Mouse (Mus musculus) CH12.LX (cell line): ENCODE data around the gene Wasf3. TPM values are rescaled to one million over a fixed set of nuclear protein-coding genes. Genes with fewer than 3 reads are reported as not detected.

ENCODE experiments used
- DNase-seq: peaks from one replicate; pipeline ENCODE4 v3.0.0-alpha.2; 2013; ENCODE audit errors: extremely low read depth
- H3K27ac ChIP-seq: 2 replicates; pipeline ENCODE4 v1.5.1; 2012; ENCODE audit warnings: low read depth, mild to moderate bottlenecking, control low read depth, moderate library complexity; ENCODE audit not compliant: insufficient read depth
- H3K27me3 ChIP-seq: replicated peaks from 2 replicates; pipeline ENCODE3; 2012; ENCODE audit warnings: inconsistent platforms
- H3K36me3 ChIP-seq, 2 experiments: replicated peaks in 1 of 2; 2 replicates each; pipeline versions ENCODE3 to v1.6.1; 2012; ENCODE audit warnings: inconsistent platforms in 1 of 2, low read length in 1 of 2, mild to moderate bottlenecking in 1 of 2, mixed read lengths in 1 of 2, moderate library complexity in 1 of 2; ENCODE audit not compliant: control insufficient read depth in 1 of 2, insufficient read depth in 1 of 2
- H3K4me1 ChIP-seq, 2 experiments: 2 replicates each; pipeline ENCODE4 v1.6.1; 2012; ENCODE audit warnings: inconsistent platforms in 1 of 2, moderate library complexity in 1 of 2; ENCODE audit not compliant: insufficient read depth in 2 of 2, control insufficient read depth in 1 of 2
- H3K4me2 ChIP-seq: 2 replicates; pipeline ENCODE4 v1.6.1; 2012; ENCODE audit warnings: low read depth, mild to moderate bottlenecking, control low read depth; ENCODE audit not compliant: poor library complexity, insufficient read depth, severe bottlenecking
- H3K4me3 ChIP-seq, 3 experiments: fragments of 150-350 bp in 1 of 3; sonication (generic) in 1 of 3; replicated peaks in 1 of 3; 2 replicates each; pipeline versions ENCODE3 to v1.5.1; 2011 to 2012; ENCODE audit warnings: low read depth in 2 of 3, low read length in 2 of 3, mild to moderate bottlenecking in 2 of 3, moderate library complexity in 2 of 3, control low read depth in 1 of 3, improper control_type of control experiment in 1 of 3, inconsistent platforms in 1 of 3, mixed read lengths in 1 of 3; ENCODE audit not compliant: poor library complexity in 1 of 3
- H3K79me2 ChIP-seq: replicated peaks from 2 replicates; pipeline ENCODE4 v1.6.1; 2012; ENCODE audit warnings: mild to moderate bottlenecking, moderate library complexity; ENCODE audit not compliant: control insufficient read depth, poor library complexity, insufficient read depth, severe bottlenecking; ENCODE audit errors: extremely low read depth
- H3K9ac ChIP-seq: 2 replicates; pipeline ENCODE4 v1.6.1; 2012; ENCODE audit warnings: low read depth, mild to moderate bottlenecking, control low read depth, moderate library complexity; ENCODE audit not compliant: insufficient read depth
- H3K9me3 ChIP-seq: replicated peaks from 2 replicates; pipeline ENCODE3; 2012; ENCODE audit warnings: low read length, inconsistent platforms, mixed read lengths
- BHLHE40 ChIP-seq: IDR thresholded peaks from 2 replicates; pipeline ENCODE4 v1.6.1; 2011; ENCODE audit warnings: mild to moderate bottlenecking, low read depth, low read length, improper control_type of control experiment
- CHD1 ChIP-seq: IDR thresholded peaks from 2 replicates; pipeline ENCODE4 v1.6.1; 2012; ENCODE audit warnings: low read depth, low read length, improper control_type of control experiment, inconsistent platforms
- CHD2 ChIP-seq: IDR thresholded peaks from 2 replicates; pipeline ENCODE4 v1.6.1; 2011; ENCODE audit warnings: low read length, improper control_type of control experiment
- CTCF ChIP-seq, 2 experiments: IDR thresholded peaks in 1 of 2; conservative IDR thresholded peaks in 1 of 2; 2 replicates each; pipeline ENCODE4 v1.5.1; 2011 to 2012; ENCODE audit warnings: low read depth in 2 of 2, low read length in 2 of 2, improper control_type of control experiment in 1 of 2, inconsistent platforms in 1 of 2, mild to moderate bottlenecking in 1 of 2, moderate library complexity in 1 of 2
- E2F4 ChIP-seq: IDR thresholded peaks from 2 replicates; pipeline ENCODE4 v1.6.1; 2011; ENCODE audit warnings: low read depth, low read length, improper control_type of control experiment; ENCODE audit not compliant: insufficient replicate concordance
- EP300 ChIP-seq: IDR thresholded peaks from 2 replicates; pipeline ENCODE4 v1.6.1; 2011; ENCODE audit warnings: low read length, improper control_type of control experiment
- GABPA ChIP-seq: IDR thresholded peaks from 2 replicates; pipeline ENCODE4 v1.6.1; 2012; ENCODE audit warnings: low read depth, low read length, improper control_type of control experiment, inconsistent platforms; ENCODE audit not compliant: insufficient replicate concordance
- HCFC1 ChIP-seq: IDR thresholded peaks from 2 replicates; pipeline ENCODE4 v1.6.1; 2012; ENCODE audit warnings: low read depth, mild to moderate bottlenecking, inconsistent platforms, low read length, improper control_type of control experiment
- JUN ChIP-seq: IDR thresholded peaks from 2 replicates; pipeline ENCODE4 v1.6.1; 2011; ENCODE audit warnings: low read depth, mild to moderate bottlenecking, low read length, improper control_type of control experiment, moderate library complexity; ENCODE audit not compliant: insufficient read depth
- JUND ChIP-seq: conservative IDR thresholded peaks from 2 replicates; pipeline ENCODE4 v1.6.1; 2011; ENCODE audit warnings: low read depth, low read length, improper control_type of control experiment
- KAT2A ChIP-seq: IDR thresholded peaks from 2 replicates; pipeline ENCODE4 v1.6.1; 2012; ENCODE audit warnings: low read length, improper control_type of control experiment, inconsistent platforms; ENCODE audit not compliant: insufficient replicate concordance
- MAFK ChIP-seq: IDR thresholded peaks from 2 replicates; pipeline ENCODE4 v1.6.1; 2011; ENCODE audit warnings: low read length, improper control_type of control experiment; ENCODE audit not compliant: insufficient replicate concordance
- MAX ChIP-seq: IDR thresholded peaks from 2 replicates; pipeline ENCODE4 v1.6.1; 2011; ENCODE audit warnings: low read length, improper control_type of control experiment
- MAZ ChIP-seq: IDR thresholded peaks from 2 replicates; pipeline ENCODE4 v1.6.1; 2012; ENCODE audit warnings: low read depth, mild to moderate bottlenecking, inconsistent platforms, low read length, improper control_type of control experiment, moderate library complexity
- MEF2A ChIP-seq: IDR thresholded peaks from 2 replicates; pipeline ENCODE4 v1.6.1; 2014; ENCODE audit warnings: low read depth, mild to moderate bottlenecking, inconsistent platforms, low read length, improper control_type of control experiment, borderline replicate concordance
- MXI1 ChIP-seq: IDR thresholded peaks from 2 replicates; pipeline ENCODE4 v1.6.1; 2011; ENCODE audit warnings: mild to moderate bottlenecking, low read depth, low read length, improper control_type of control experiment
- MYC ChIP-seq: IDR thresholded peaks from 2 replicates; pipeline ENCODE4 v1.6.1; 2011; ENCODE audit warnings: low read depth, mild to moderate bottlenecking, improper control_type of control experiment, low read length
- NRF1 ChIP-seq: IDR thresholded peaks from 2 replicates; pipeline ENCODE4 v1.6.1; 2014; ENCODE audit warnings: low read depth, mild to moderate bottlenecking, inconsistent platforms, low read length, improper control_type of control experiment, moderate library complexity
- PAX5 ChIP-seq: IDR thresholded peaks from 2 replicates; pipeline ENCODE4 v1.6.1; 2012; ENCODE audit warnings: low read length, inconsistent platforms, mixed read lengths
- POLR2A ChIP-seq: IDR thresholded peaks from 2 replicates; pipeline ENCODE4 v1.6.1; 2011; ENCODE audit warnings: low read depth, mild to moderate bottlenecking, improper control_type of control experiment, low read length
- POLR2AphosphoS2 ChIP-seq: IDR thresholded peaks from 2 replicates; pipeline ENCODE4 v1.6.1; 2011; ENCODE audit warnings: low read depth, low read length, improper control_type of control experiment
- RAD21 ChIP-seq: IDR thresholded peaks from 2 replicates; pipeline ENCODE4 v1.6.1; 2011; ENCODE audit warnings: low read depth, mild to moderate bottlenecking, low read length, improper control_type of control experiment, moderate library complexity
- SIN3A ChIP-seq: IDR thresholded peaks from 2 replicates; pipeline ENCODE4 v1.6.1; 2012; ENCODE audit warnings: low read length, improper control_type of control experiment, inconsistent platforms
- SMC3 ChIP-seq: IDR thresholded peaks from 2 replicates; pipeline ENCODE4 v1.6.1; 2011; ENCODE audit warnings: low read depth, low read length, improper control_type of control experiment
- TBP ChIP-seq: conservative IDR thresholded peaks from 2 replicates; pipeline ENCODE4 v1.6.1; 2011; ENCODE audit warnings: low read depth, low read length, improper control_type of control experiment
- UBTF ChIP-seq: IDR thresholded peaks from 2 replicates; pipeline ENCODE4 v1.6.1; 2012; ENCODE audit warnings: low read depth, mild to moderate bottlenecking, inconsistent platforms, low read length, improper control_type of control experiment, moderate library complexity
- USF1 ChIP-seq: IDR thresholded peaks from 2 replicates; pipeline ENCODE4 v1.6.1; 2014; ENCODE audit warnings: low read depth, mild to moderate bottlenecking, inconsistent platforms, low read length, improper control_type of control experiment
- USF2 ChIP-seq: conservative IDR thresholded peaks from 2 replicates; pipeline ENCODE4 v1.6.1; 2011; ENCODE audit warnings: low read depth, low read length, improper control_type of control experiment
- ZMIZ1 ChIP-seq: IDR thresholded peaks from 2 replicates; pipeline ENCODE4 v1.6.1; 2012; ENCODE audit warnings: low read depth, mild to moderate bottlenecking, inconsistent platforms, low read length, improper control_type of control experiment
- dilution Hi-C: fragments of 300-500 bp; cut with MboI; formaldehyde crosslinking; loops from 2 replicates; pipeline ENCODE4 v1.14.3; 2020; ENCODE audit warnings: low sequenced_read_pairs; ENCODE audit not compliant: extremely low pct_unique_long_range_greater_than_20kb, extremely low pct_ligation_motif_present
- in situ Hi-C: fragments of 300-500 bp; cut with MboI; formaldehyde crosslinking; loops from 3 replicates; pipeline ENCODE4 v1.14.3; 2019; ENCODE audit warnings: low sequenced_read_pairs, low pct_ligation_motif_present, low pct_unique_long_range_greater_than_20kb, mixed read lengths
- polyA plus RNA-seq: library from polyadenylated mRNA; unstranded; fragments of >175 nt; gene quantifications from 2 replicates; pipeline ENCODE4 v1.2.1, GENCODE M21; 2012; ENCODE audit warnings: low read depth; ENCODE audit not compliant: insufficient read length
- total RNA-seq, 2 experiments: library from RNA; depleted of rRNA; stranded (reverse); fragments of 300-350 nt in 1 of 2; fragments of >200 nt in 1 of 2; gene quantifications; 2 replicates each; pipeline ENCODE4 v1.2.3; 2012 to 2014

Wasf3 gene
- total and polyA plus RNA-seq, 3 experiments = not detected

DNA sequence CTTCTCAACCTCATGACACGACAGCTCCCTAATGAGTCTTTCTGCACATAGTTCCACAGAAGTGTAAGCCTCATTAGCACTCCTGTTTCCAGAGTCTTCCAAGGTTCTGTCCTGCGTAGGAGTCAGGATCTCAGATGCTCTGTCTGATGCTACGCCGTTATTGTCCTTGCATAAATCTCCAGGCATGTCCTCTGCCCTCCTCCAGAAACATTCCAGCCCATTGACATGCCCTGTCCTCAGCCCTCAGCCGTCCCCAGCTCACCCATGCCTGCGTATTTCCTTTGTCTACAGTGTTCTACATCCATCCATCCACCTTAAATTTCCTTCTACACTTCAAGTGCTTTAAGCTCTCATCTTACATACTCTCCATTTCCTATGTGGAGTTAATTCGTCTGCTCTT, 32.8 kb upstream of the Wasf3 start:
- in situ Hi-C loops = no loop called here
- DNase-seq = no peak

DNA sequence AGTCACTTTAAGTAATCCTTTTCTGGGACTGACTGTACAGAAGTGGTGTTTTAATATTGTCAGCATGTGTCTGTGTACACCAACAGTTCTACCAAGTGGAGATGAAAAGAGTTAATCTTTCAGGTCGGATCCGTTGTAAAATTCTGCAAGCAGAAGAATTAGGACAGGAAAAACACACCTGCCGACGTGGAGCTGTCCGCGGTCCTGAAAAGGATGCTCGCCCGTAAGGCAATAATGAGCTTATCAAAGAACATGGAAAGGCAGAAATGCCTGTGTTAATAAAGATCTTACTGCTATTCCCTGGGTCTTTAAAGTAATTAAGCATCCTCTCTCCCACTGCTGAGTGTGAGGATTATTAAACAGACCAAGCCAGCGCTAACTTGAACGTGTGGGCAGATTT, 24.4 kb upstream of the Wasf3 start:
- no peak for DNase-seq
- dilution Hi-C loops (no loop called here), in situ Hi-C loops (no loop called here)
- Histone ChIP-seq H3K4me1 (no peaks in the 10 kb centered on the region), H3K27ac (no peak overlapping the region), H3K9ac (no peak overlapping the region), H3K4me2 (no peak overlapping the region), H3K4me3 (no peak overlapping the region), H3K36me3 (no peaks in the 10 kb centered on the region), H3K79me2 (no peaks in the 10 kb centered on the region), H3K27me3 (peaks cover 7% of the 10 kb centered on the region), H3K9me3 (peaks cover 1% of the 10 kb centered on the region)
- TF ChIP-seq USF1 = no peak
- no peak for TF ChIP-seq MYC
- TF ChIP-seq EP300 = no peak
- TF ChIP-seq BHLHE40 = no peak
- no peak for TF ChIP-seq NRF1
- no peak for TF ChIP-seq POLR2AphosphoS2
- TF ChIP-seq MEF2A = no peak
- TF ChIP-seq MAZ = no peak
- TF ChIP-seq JUND = no peak
- no peak for TF ChIP-seq CTCF (conservative IDR thresholded peaks at IDR 0.05 in 1 of 2, IDR thresholded peaks at IDR 0.05 in 1 of 2; ENCODE audit: low read depth in 2 of 2, low read length in 2 of 2)
- no peak for TF ChIP-seq PAX5
- TF ChIP-seq JUN = no peak
- TF ChIP-seq USF2 = no peak
- no peak for TF ChIP-seq CHD2
- no peak for TF ChIP-seq HCFC1

More for the DNA sequence above, 32.8 kb upstream of the Wasf3 start:
- H3K9ac ChIP-seq = no peak overlapping the region
- H3K9me3 ChIP-seq = no peaks in the 10 kb centered on the region
- H3K4me2 ChIP-seq = no peak overlapping the region
- dilution Hi-C loops = no loop called here
- TF ChIP-seq E2F4 = no peak
- no peak for TF ChIP-seq TBP
- TF ChIP-seq MXI1 = no peak
- no peak for TF ChIP-seq GABPA
- no peak for TF ChIP-seq CHD1
- no peak for TF ChIP-seq MAX
- TF ChIP-seq USF2 = no peak
- no peak for TF ChIP-seq EP300
- no peak for TF ChIP-seq RAD21
- TF ChIP-seq MAFK = no peak
- TF ChIP-seq POLR2A = no peak
- no peak for TF ChIP-seq KAT2A
- no peak for TF ChIP-seq JUND
- no peak for TF ChIP-seq UBTF
- TF ChIP-seq CHD2 = no peak
- TF ChIP-seq SIN3A = no peak
- no peak for TF ChIP-seq BHLHE40
- TF ChIP-seq ZMIZ1 = no peak
- TF ChIP-seq SMC3 = no peak
- no peak for TF ChIP-seq CTCF (conservative IDR thresholded peaks at IDR 0.05 in 1 of 2, IDR thresholded peaks at IDR 0.05 in 1 of 2; ENCODE audit: low read depth in 2 of 2, low read length in 2 of 2)
- TF ChIP-seq, all 38 proteins: peak for 0
- Histone ChIP-seq H3K27me3 (peaks cover 64% of the 10 kb centered on the region), H3K36me3 (no peaks in the 10 kb centered on the region), H3K4me3 (no peak overlapping the region), H3K79me2 (no peaks in the 10 kb centered on the region), H3K27ac (no peak overlapping the region), H3K4me1 (no peaks in the 10 kb centered on the region; a peak in 1 of 4 replicates)
